Mouse (Mus musculus): ENCODE measurements around the gene Pet100. TPM values are rescaled to one million over a fixed set of nuclear protein-coding genes. Genes with fewer than 3 reads are reported as not detected.

Gene Pet100
- total RNA-seq, 1 experiment, result 97.6 TPM

- DNase-seq (ENCODE audit: low read depth, low spot score), result no peak
- peaks cover 4 to 8% of the 10 kb centered on the region in 2 experiments; a peak in 3 of 4 replicates for H3K4me1 ChIP-seq (ENCODE audit: control insufficient read depth in 2 of 2, insufficient read depth in 2 of 2, low read length in 2 of 2, poor library complexity in 1 of 2)
- in situ Hi-C loops (cut with MboI; ENCODE audit: low sequenced_read_pairs in 2 of 2, unreplicated experiment in 2 of 2), result loop anchor here in 1 of 2 experiments (10.0 kb wide), 1 partner anchor 390 kb away; no protein-coding TSS in a partner anchor
- no peak for TF ChIP-seq ZNF384 (IDR thresholded peaks at IDR 0.05; ENCODE audit: low read depth, low read length)
- no peaks in the 10 kb centered on the region for H3K9me3 ChIP-seq (ENCODE audit: control insufficient read depth, insufficient read depth, low read depth, low read length)
- H3K36me3 ChIP-seq (ENCODE audit: control insufficient read depth, insufficient read depth, low read length, poor library complexity, severe bottlenecking), result peaks cover 7% of the 10 kb centered on the region
- no peak overlapping the region for H3K9ac ChIP-seq (ENCODE audit: insufficient read depth, low read depth, low read length, poor library complexity, severe bottlenecking)
- no peak overlapping the region for H3K4me3 ChIP-seq (ENCODE audit: insufficient read depth in 1 of 2, low read depth in 1 of 2, low read length in 2 of 2, poor library complexity in 1 of 2, severe bottlenecking in 1 of 2)
- H3K27ac ChIP-seq (ENCODE audit: insufficient read depth, low read depth, low read length, poor library complexity, severe bottlenecking), result no peak overlapping the region
Measured at GRCm38 (mm10) chr8:3674671-3675070, 53.3 kb downstream of the Pet100 start.

Other genes starting within 250 kb of the Pet100 start
- 34.7 and 40.9 TPM in 2 replicates for gene Arhgef18, start 228.5 kb upstream of the Pet100 start, total RNA-seq (2012; rRNA removed)
- 3.2 and 5.5 TPM in 2 replicates for gene Pex11g, start 153.9 kb upstream of the Pet100 start, total RNA-seq (2012; rRNA removed)
- gene Tex45, start 150.7 kb upstream of the Pet100 start, total RNA-seq (2012; rRNA removed), result 0.16 TPM in 1 of 2 replicates, not detected in the other
- 5.1 and 7.1 TPM in 2 replicates for gene Zfp358, start 128.4 kb upstream of the Pet100 start, total RNA-seq (2012; rRNA removed)
- 48.6 and 79.9 TPM in 2 replicates for gene Mcoln1, start 121.1 kb upstream of the Pet100 start, total RNA-seq (2012; rRNA removed)
- gene Pnpla6, start 106.2 kb upstream of the Pet100 start, total RNA-seq (2012; rRNA removed), result 125 and 201 TPM in 2 replicates
- 4.5 and 4.6 TPM in 2 replicates for gene C330021F23Rik, start 53.6 kb upstream of the Pet100 start, total RNA-seq (2012; rRNA removed)
- 22.4 and 36.8 TPM in 2 replicates for gene Camsap3, start 34.3 kb upstream of the Pet100 start, total RNA-seq (2012; rRNA removed)
- gene Xab2, start 232 bp upstream of the Pet100 start, total RNA-seq (2012; rRNA removed), result 76.0 and 78.9 TPM in 2 replicates
- gene Pcp2, start 4.0 kb downstream of the Pet100 start, total RNA-seq (2012; rRNA removed), result 0.79 and 0.89 TPM in 2 replicates
- 38.5 and 50.5 TPM in 2 replicates for gene Stxbp2, start 9.4 kb downstream of the Pet100 start, total RNA-seq (2012; rRNA removed)
- gene Retn, start 34.2 kb downstream of the Pet100 start, total RNA-seq (2012; rRNA removed), result 0.45 and 0.74 TPM in 2 replicates
- 0.22 and 0.32 TPM in 2 replicates for gene Mcemp1, start 44.2 kb downstream of the Pet100 start, total RNA-seq (2012; rRNA removed)
- gene Fcor, start 50.8 kb downstream of the Pet100 start, total RNA-seq (2012; rRNA removed), result 11.6 TPM in 2 replicates
- 20.4 and 29.0 TPM in 2 replicates for gene Trappc5, start 54.8 kb downstream of the Pet100 start, total RNA-seq (2012; rRNA removed)
- 0.16 and 0.18 TPM in 2 replicates for gene Fcer2a, start 72.6 kb downstream of the Pet100 start, total RNA-seq (2012; rRNA removed)
- gene Clec4g, start 99.1 kb downstream of the Pet100 start, total RNA-seq (2012; rRNA removed), result not detected in 2 replicates
- gene Cd209a, start 127.4 kb downstream of the Pet100 start, total RNA-seq (2012; rRNA removed), result not detected in 2 replicates
- 0.13 TPM in 1 of 2 replicates, not detected in the other for gene Cd209e, start 232.8 kb downstream of the Pet100 start, total RNA-seq (2012; rRNA removed)

Data from ES-E14 (cell line).